Mouse (Mus musculus) neural tube, embryonic 12.5 days (tissue): ENCODE measurements around the gene Dstn. TPM values are rescaled to one million over a fixed set of nuclear protein-coding genes. Genes with fewer than 3 reads are reported as not detected.

Source experiments
- ATAC-seq: fragments of 200-750 bp; cut with Nextera tagmentation; 2 replicates; pipeline ENCODE4 v1.8.0; 2017; ENCODE audit warnings: low read depth, mild to moderate bottlenecking, moderate TSS enrichment, moderate library complexity; ENCODE audit not compliant: low FRiP score
- H3K27ac ChIP-seq: fragments of 300-500 bp; sonication (generic); 2 replicates; pipeline ENCODE4 v1.5.1; 2016
- H3K27me3 ChIP-seq: fragments of 300-500 bp; sonication (generic); replicated peaks from 2 replicates; pipeline ENCODE4 v1.6.1; 2016; ENCODE audit warnings: mild to moderate bottlenecking
- H3K36me3 ChIP-seq: fragments of 300-500 bp; sonication (generic); 2 replicates; pipeline ENCODE4 v1.6.1; 2016; ENCODE audit warnings: mild to moderate bottlenecking
- H3K4me1 ChIP-seq: fragments of 300-500 bp; sonication (generic); 2 replicates; pipeline ENCODE4 v1.6.1; 2016
- H3K4me2 ChIP-seq: fragments of 300-500 bp; sonication (generic); replicated peaks from 2 replicates; pipeline ENCODE4 v1.6.1; 2016; ENCODE audit warnings: mild to moderate bottlenecking
- H3K4me3 ChIP-seq: fragments of 300-500 bp; sonication (generic); 2 replicates; pipeline ENCODE4 v1.5.1; 2016
- H3K9ac ChIP-seq: fragments of 300-500 bp; sonication (generic); 2 replicates; pipeline ENCODE4 v1.6.1; 2016; ENCODE audit warnings: mild to moderate bottlenecking
- H3K9me3 ChIP-seq: fragments of 300-500 bp; sonication (generic); 2 replicates; pipeline ENCODE4 v1.6.1; 2016; ENCODE audit warnings: mild to moderate bottlenecking
- WGBS: fragments of 180-500 bp; shearing (Covaris S2); methylation state at CpG from one replicate; pipeline ENCODE4 v1.1.7; 2016; 5-methylcytosine and 5-hydroxymethylcytosine counted together
- polyA plus RNA-seq: library from polyadenylated mRNA; unstranded; fragments of >200 nt; fragmentation: Nextera tagmentation; extraction: Ambion mirVana; gene quantifications from 2 replicates; pipeline ENCODE4 v1.2.1, GENCODE M21; 2016

Gene Dstn
- polyA plus RNA-seq, 1 experiment from 2014 or later = 391 TPM

GRCm38 (mm10) chr2:143947981-143948380 lies 32.9 kb downstream of the Dstn start:
- H3K4me2 ChIP-seq = no peak overlapping the region
- H3K27me3 ChIP-seq = no peaks in the 10 kb centered on the region
- peaks cover 97% of the 10 kb centered on the region for H3K36me3 ChIP-seq
- H3K27ac ChIP-seq = no peak overlapping the region
- no peaks in the 10 kb centered on the region for H3K4me1 ChIP-seq
- H3K9me3 ChIP-seq = no peaks in the 10 kb centered on the region
- no peak overlapping the region for H3K4me3 ChIP-seq
- no peak for ATAC-seq
- H3K9ac ChIP-seq = no peak overlapping the region
- 89% methylated on average over 3 of the region's 3 CpGs for WGBS

GRCm38 (mm10) chr2:143948416-143948815 lies 33.3 kb downstream of the Dstn start:
- H3K27me3 ChIP-seq = no peaks in the 10 kb centered on the region
- no peak overlapping the region for H3K27ac ChIP-seq
- H3K9me3 ChIP-seq = no peaks in the 10 kb centered on the region
- no peak for ATAC-seq
- no peak overlapping the region for H3K9ac ChIP-seq
- WGBS = 96% methylated on average over 4 of the region's 4 CpGs
- H3K4me1 ChIP-seq = no peaks in the 10 kb centered on the region
- H3K4me2 ChIP-seq = no peak overlapping the region
- H3K36me3 ChIP-seq = peaks cover 98% of the 10 kb centered on the region
- H3K4me3 ChIP-seq = no peak overlapping the region

- H3K27me3 ChIP-seq = no peaks in the 10 kb centered on the region
- H3K4me2 ChIP-seq = no peak overlapping the region
- 96% methylated on average over 6 of the region's 6 CpGs for WGBS
- no peak overlapping the region for H3K9ac ChIP-seq
- no peak overlapping the region for H3K27ac ChIP-seq
- no peak for ATAC-seq
- H3K36me3 ChIP-seq = peaks cover 98% of the 10 kb centered on the region
- no peak overlapping the region for H3K4me3 ChIP-seq
- H3K4me1 ChIP-seq = no peaks in the 10 kb centered on the region
- no peaks in the 10 kb centered on the region for H3K9me3 ChIP-seq
Measured at GRCm38 (mm10) chr2:143949217-143949616, 34.1 kb downstream of the Dstn start.

GRCm38 (mm10) chr2:143950290-143951027 lies 35.3 kb downstream of the Dstn start:
- Histone ChIP-seq H3K27me3 (no peaks in the 10 kb centered on the region), H3K4me2 (no peak overlapping the region), H3K36me3 (peaks cover 98% of the 10 kb centered on the region), H3K4me1 (no peaks in the 10 kb centered on the region), H3K9me3 (no peaks in the 10 kb centered on the region), H3K4me3 (no peak overlapping the region), H3K27ac (no peak overlapping the region), H3K9ac (no peak overlapping the region)
- no peak for ATAC-seq
- 86% methylated on average over 5 of the region's 5 CpGs for WGBS

GRCm38 (mm10) chr2:143951028-143951420 lies 35.9 kb downstream of the Dstn start:
- peaks cover 98% of the 10 kb centered on the region for H3K36me3 ChIP-seq

GRCm38 (mm10) chr2:143951546-143952315 lies 36.6 kb downstream of the Dstn start:
- no peak overlapping the region for H3K9ac ChIP-seq
- no peaks in the 10 kb centered on the region for H3K9me3 ChIP-seq
- no peak overlapping the region for H3K27ac ChIP-seq
- ATAC-seq = no peak
- H3K4me3 ChIP-seq = no peak overlapping the region
- H3K36me3 ChIP-seq = peaks cover 98% of the 10 kb centered on the region
- no peaks in the 10 kb centered on the region for H3K4me1 ChIP-seq
- no peaks in the 10 kb centered on the region for H3K27me3 ChIP-seq
- no peak overlapping the region for H3K4me2 ChIP-seq
- 85% methylated on average over 5 of the region's 5 CpGs for WGBS

More at GRCm38 (mm10) chr2:143951028-143951420, 35.9 kb downstream of the Dstn start:
- Histone ChIP-seq H3K9me3 (no peaks in the 10 kb centered on the region), H3K9ac (no peak overlapping the region), H3K27me3 (no peaks in the 10 kb centered on the region), H3K27ac (no peak overlapping the region), H3K4me3 (no peak overlapping the region), H3K4me1 (no peaks in the 10 kb centered on the region), H3K4me2 (no peak overlapping the region)
- no peak for ATAC-seq
- WGBS = 100% methylated on average over 1 of the region's 1 CpGs

- Histone ChIP-seq H3K9ac (no peak overlapping the region), H3K27ac (no peak overlapping the region), H3K4me2 (no peak overlapping the region), H3K4me1 (no peaks in the 10 kb centered on the region), H3K36me3 (peaks cover 91% of the 10 kb centered on the region), H3K9me3 (no peaks in the 10 kb centered on the region), H3K27me3 (no peaks in the 10 kb centered on the region), H3K4me3 (no peak overlapping the region)
- ATAC-seq = no peak
- 89% methylated on average over 4 of the region's 4 CpGs for WGBS
Measured at GRCm38 (mm10) chr2:143953944-143954343, 38.8 kb downstream of the Dstn start.

GRCm38 (mm10) chr2:143955004-143955403 lies 39.9 kb downstream of the Dstn start:
- 97% methylated on average over 4 of the region's 4 CpGs for whole genome bisulfite sequencing
- H3K36me3 ChIP-seq = peaks cover 84% of the 10 kb centered on the region

GRCm38 (mm10) chr2:143955746-143956145 lies 40.6 kb downstream of the Dstn start:
- Histone ChIP-seq H3K36me3 (peaks cover 78% of the 10 kb centered on the region), H3K27ac (no peak overlapping the region), H3K4me3 (no peak overlapping the region), H3K9ac (no peak overlapping the region), H3K9me3 (0 out of 2 replicates have a peak, but pooled peaks cover 3% of the 10 kb centered on the region), H3K4me2 (no peak overlapping the region), H3K4me1 (no peaks in the 10 kb centered on the region), H3K27me3 (no peaks in the 10 kb centered on the region)
- WGBS = 93% methylated on average over 4 of the region's 4 CpGs
- ATAC-seq = no peak

More at GRCm38 (mm10) chr2:143955004-143955403, 39.9 kb downstream of the Dstn start:
- no peak overlapping the region for H3K4me2 ChIP-seq
- H3K4me3 ChIP-seq = no peak overlapping the region
- no peak overlapping the region for H3K9ac ChIP-seq
- ATAC-seq = no peak
- H3K4me1 ChIP-seq = no peaks in the 10 kb centered on the region
- no peak overlapping the region for H3K27ac ChIP-seq
- no peaks in the 10 kb centered on the region for H3K27me3 ChIP-seq
- H3K9me3 ChIP-seq = 0 out of 2 replicates have a peak, but pooled peaks cover 3% of the 10 kb centered on the region

- Histone ChIP-seq H3K4me2 (no peak overlapping the region), H3K36me3 (peaks cover 76% of the 10 kb centered on the region), H3K4me3 (no peak overlapping the region), H3K9ac (no peak overlapping the region), H3K27me3 (no peaks in the 10 kb centered on the region), H3K27ac (no peak overlapping the region), H3K4me1 (no peaks in the 10 kb centered on the region), H3K9me3 (0 out of 2 replicates have a peak, but pooled peaks cover 3% of the 10 kb centered on the region)
- WGBS = 94% methylated on average over 5 of the region's 5 CpGs
- no peak for ATAC-seq
Measured at GRCm38 (mm10) chr2:143962192-143962591, 47.1 kb downstream of the Dstn start.

- H3K9me3 ChIP-seq = 0 out of 2 replicates have a peak, but pooled peaks cover 3% of the 10 kb centered on the region
- H3K9ac ChIP-seq = no peak overlapping the region
- 96% methylated on average over 1 of the region's 1 CpGs for WGBS
- peaks cover 75% of the 10 kb centered on the region for H3K36me3 ChIP-seq
- H3K27me3 ChIP-seq = no peaks in the 10 kb centered on the region
- H3K4me2 ChIP-seq = no peak overlapping the region
- no peaks in the 10 kb centered on the region for H3K4me1 ChIP-seq
- H3K4me3 ChIP-seq = no peak overlapping the region
- no peak overlapping the region for H3K27ac ChIP-seq
- no peak for ATAC-seq
Measured at GRCm38 (mm10) chr2:143963318-143963717, 48.2 kb downstream of the Dstn start.

GRCm38 (mm10) chr2:143969260-143969659 lies 54.1 kb downstream of the Dstn start:
- Histone ChIP-seq H3K4me1 (no peaks in the 10 kb centered on the region), H3K9ac (no peak overlapping the region), H3K4me2 (no peak overlapping the region), H3K27me3 (no peaks in the 10 kb centered on the region), H3K27ac (no peak overlapping the region), H3K4me3 (no peak overlapping the region), H3K36me3 (peaks cover 63% of the 10 kb centered on the region), H3K9me3 (no peaks in the 10 kb centered on the region)
- no peak for ATAC-seq
- 93% methylated on average over 7 of the region's 7 CpGs for WGBS
